Mouse (Mus musculus) hindbrain, embryonic 11.5 days (tissue): ENCODE measurements at regions not wholly inside any gene's neighbourhood (a gene's known extent, or its start where the extent isn't known, plus 50 kb on each side); places are given as distances from the start of the nearest gene placed in this dataset.

Experiments
- ATAC-seq: fragments of 200-750 bp; cut with Nextera tagmentation; 2 replicates; pipeline ENCODE4 v1.8.0; 2017; ENCODE audit warnings: mild to moderate bottlenecking, moderate TSS enrichment, moderate library complexity; ENCODE audit not compliant: low FRiP score
- DNase-seq: peaks from one replicate; pipeline ENCODE4 v3.0.0-alpha.2; 2015; ENCODE audit warnings: low spot score
- H3K27ac ChIP-seq: fragments of 300-500 bp; sonication (generic); 2 replicates; pipeline ENCODE4 v1.5.1; 2014; ENCODE audit warnings: mild to moderate bottlenecking, low read depth, low read length
- H3K27me3 ChIP-seq: fragments of 300-500 bp; sonication (generic); 2 replicates; pipeline ENCODE4 v1.6.1; 2014; ENCODE audit warnings: mild to moderate bottlenecking, low read length, moderate library complexity, mixed read lengths; ENCODE audit not compliant: control insufficient read depth, insufficient read depth
- H3K36me3 ChIP-seq: fragments of 300-500 bp; sonication (generic); 2 replicates; pipeline ENCODE4 v1.6.1; 2014; ENCODE audit warnings: mild to moderate bottlenecking, low read length, moderate library complexity, mixed read lengths; ENCODE audit not compliant: control insufficient read depth, insufficient read depth
- H3K4me1 ChIP-seq: fragments of 300-500 bp; sonication (generic); replicated peaks from 2 replicates; pipeline ENCODE4 v1.6.1; 2014; ENCODE audit warnings: low read length, mixed read lengths; ENCODE audit not compliant: control insufficient read depth, insufficient read depth
- H3K4me2 ChIP-seq: fragments of 300-500 bp; sonication (generic); replicated peaks from 2 replicates; pipeline ENCODE4 v1.6.1; 2014; ENCODE audit warnings: mild to moderate bottlenecking, low read depth, low read length
- H3K4me3 ChIP-seq: fragments of 300-500 bp; sonication (generic); 2 replicates; pipeline ENCODE4 v1.5.1; 2014; ENCODE audit warnings: low read depth, low read length
- H3K9ac ChIP-seq: fragments of 300-500 bp; sonication (generic); 2 replicates; pipeline ENCODE4 v1.6.1; 2014; ENCODE audit warnings: low read depth, low read length
- H3K9me3 ChIP-seq: fragments of 300-500 bp; sonication (generic); 2 replicates; pipeline ENCODE4 v1.6.1; 2016; ENCODE audit warnings: low read length; ENCODE audit not compliant: control insufficient read depth
- WGBS: fragments of 180-500 bp; shearing (Covaris S2); extraction: QIAGEN DNeasy Blood & Tissue Kit; methylation state at CpG from one replicate; pipeline ENCODE4 v1.1.7; 2014; 5-methylcytosine and 5-hydroxymethylcytosine counted together

- H3K4me1 ChIP-seq, result no peaks in the 10 kb centered on the region
- no peak overlapping the region for H3K9ac ChIP-seq
- H3K4me3 ChIP-seq, result no peak overlapping the region
- no peak for ATAC-seq
- no peaks in the 10 kb centered on the region for H3K36me3 ChIP-seq
- H3K9me3 ChIP-seq, result no peaks in the 10 kb centered on the region
- no peak overlapping the region for H3K4me2 ChIP-seq
- 85% methylated on average over 2 of the region's 2 CpGs for WGBS
- H3K27ac ChIP-seq, result no peak overlapping the region
- DNase-seq, result no peak
- no peaks in the 10 kb centered on the region for H3K27me3 ChIP-seq
Observed at GRCm38 (mm10) chr15:52937138-52937537, 947.6 kb upstream of the Gm7489 start.

GRCm38 (mm10) chr15:52944592-52944991, 940.1 kb upstream of the Gm7489 start:
- Histone ChIP-seq H3K4me2 (no peak overlapping the region), H3K9me3 (no peaks in the 10 kb centered on the region), H3K4me1 (no peaks in the 10 kb centered on the region), H3K27ac (no peak overlapping the region), H3K4me3 (no peak overlapping the region), H3K36me3 (no peaks in the 10 kb centered on the region), H3K9ac (no peak overlapping the region), H3K27me3 (no peaks in the 10 kb centered on the region)
- ATAC-seq (no peak), DNase-seq (no peak)
- 90% methylated on average over 4 of the region's 4 CpGs for WGBS

GRCm38 (mm10) chr15:52948196-52948595, 936.5 kb upstream of the Gm7489 start:
- Histone ChIP-seq H3K9me3 (no peaks in the 10 kb centered on the region), H3K27me3 (no peaks in the 10 kb centered on the region)

GRCm38 (mm10) chr15:52953480-52953879, 931.2 kb upstream of the Gm7489 start:
- Histone ChIP-seq H3K9me3 (no peaks in the 10 kb centered on the region), H3K27me3 (no peaks in the 10 kb centered on the region), H3K4me1 (no peaks in the 10 kb centered on the region), H3K9ac (no peak overlapping the region), H3K4me3 (no peak overlapping the region), H3K4me2 (no peak overlapping the region), H3K36me3 (no peaks in the 10 kb centered on the region), H3K27ac (no peak overlapping the region)
- DNase-seq (no peak), ATAC-seq (no peak)
- 64% methylated on average over 1 of the region's 1 CpGs for WGBS

More at GRCm38 (mm10) chr15:52948196-52948595, 936.5 kb upstream of the Gm7489 start:
- Histone ChIP-seq H3K4me3 (no peak overlapping the region), H3K9ac (no peak overlapping the region), H3K4me2 (no peak overlapping the region), H3K4me1 (no peaks in the 10 kb centered on the region), H3K36me3 (no peaks in the 10 kb centered on the region), H3K27ac (no peak overlapping the region)
- 90% methylated on average over 4 of the region's 4 CpGs for WGBS
- ATAC-seq, result no peak
- DNase-seq, result no peak

- no peak overlapping the region for H3K27ac ChIP-seq
- ATAC-seq (no peak), DNase-seq (no peak)
- H3K9me3 ChIP-seq, result no peaks in the 10 kb centered on the region
- H3K4me2 ChIP-seq, result no peak overlapping the region
- no peaks in the 10 kb centered on the region for H3K27me3 ChIP-seq
- 80% methylated on average over 7 of the region's 7 CpGs for WGBS
- no peaks in the 10 kb centered on the region for H3K36me3 ChIP-seq
- no peaks in the 10 kb centered on the region for H3K4me1 ChIP-seq
- no peak overlapping the region for H3K9ac ChIP-seq
- no peak overlapping the region for H3K4me3 ChIP-seq
Observed at GRCm38 (mm10) chr15:52954715-52955593, 929.8 kb upstream of the Gm7489 start.

- DNase-seq, result no peak
- Histone ChIP-seq H3K36me3 (no peaks in the 10 kb centered on the region), H3K4me3 (no peak overlapping the region), H3K9me3 (no peaks in the 10 kb centered on the region), H3K4me2 (no peak overlapping the region), H3K27ac (no peak overlapping the region), H3K9ac (no peak overlapping the region), H3K27me3 (no peaks in the 10 kb centered on the region), H3K4me1 (no peaks in the 10 kb centered on the region)
- 96% methylated on average over 2 of the region's 2 CpGs for WGBS
- no peak for ATAC-seq
Observed at GRCm38 (mm10) chr15:52959711-52960110, 925.0 kb upstream of the Gm7489 start.

GRCm38 (mm10) chr15:52961491-52961890, 923.2 kb upstream of the Gm7489 start:
- Histone ChIP-seq H3K27ac (no peak overlapping the region), H3K27me3 (no peaks in the 10 kb centered on the region), H3K36me3 (no peaks in the 10 kb centered on the region), H3K9me3 (no peaks in the 10 kb centered on the region), H3K4me1 (no peaks in the 10 kb centered on the region), H3K4me2 (no peak overlapping the region), H3K4me3 (no peak overlapping the region), H3K9ac (no peak overlapping the region)
- WGBS, result 81% methylated on average over 3 of the region's 3 CpGs
- ATAC-seq, result no peak
- DNase-seq, result no peak

- Histone ChIP-seq H3K9ac (no peak overlapping the region), H3K4me2 (no peak overlapping the region), H3K36me3 (no peaks in the 10 kb centered on the region), H3K27me3 (no peaks in the 10 kb centered on the region), H3K27ac (0 out of 2 replicates have a peak overlapping the region, but pooled peaks have one; percentile 42), H3K9me3 (no peaks in the 10 kb centered on the region), H3K4me1 (no peaks in the 10 kb centered on the region), H3K4me3 (no peak overlapping the region)
- 10% methylated on average over 2 of the region's 2 CpGs for WGBS
- peak; percentile 84 for ATAC-seq
- peak; percentile 58 for DNase-seq
Observed at GRCm38 (mm10) chr15:52963918-52964317, 920.8 kb upstream of the Gm7489 start.

- H3K4me2 ChIP-seq, result no peak overlapping the region
- H3K4me3 ChIP-seq, result no peak overlapping the region
- 67% methylated on average over 1 of the region's 1 CpGs for WGBS
- H3K36me3 ChIP-seq, result no peaks in the 10 kb centered on the region
- 0 out of 2 replicates have a peak overlapping the region, but pooled peaks have one; percentile 42 for H3K27ac ChIP-seq
- H3K9me3 ChIP-seq, result no peaks in the 10 kb centered on the region
- no peak for DNase-seq
- 0 out of 2 replicates have a peak, but pooled peaks have one; percentile 13 for ATAC-seq
- no peaks in the 10 kb centered on the region for H3K27me3 ChIP-seq
- H3K9ac ChIP-seq, result no peak overlapping the region
- H3K4me1 ChIP-seq, result no peaks in the 10 kb centered on the region
Observed at GRCm38 (mm10) chr15:52964403-52964802, 920.3 kb upstream of the Gm7489 start.
